ENCODE assay signal across 23 mouse cellular contexts in the genomic region with DNA sequence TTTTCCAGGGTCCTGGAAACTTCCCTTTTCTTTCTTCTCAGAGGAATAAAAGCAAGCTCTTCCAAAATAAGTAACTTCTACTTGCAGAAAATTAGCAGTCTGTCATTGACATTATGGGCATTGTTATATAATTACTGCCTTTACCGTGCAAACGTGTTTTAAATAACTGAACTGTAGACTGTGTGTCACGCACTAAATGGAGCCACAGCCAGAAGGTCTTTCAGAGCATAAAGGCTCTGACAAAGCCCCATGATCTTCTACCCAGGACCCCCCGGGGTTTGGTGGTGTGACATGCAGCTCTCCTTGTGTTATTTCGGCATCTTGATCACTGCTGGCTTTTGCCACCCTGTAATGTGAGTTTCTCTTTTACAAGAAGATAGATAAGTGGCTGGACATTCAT.
A peak's percentile ranks its signal among the peaks of the same experiment; 100 is the strongest.
DNase-seq lines count a peak whose midpoint lies in the region; ATAC-seq and TF ChIP-seq lines count a peak whose summit lies in the region.
"Had no signal": no experiment of that assay in that cellular context is flagged by ENCODE, and none has a peak within 500 bp of the region (broad histone marks: within the 10 kb centered on the region; RNA-seq: fewer than 3 reads in every experiment).

No protein-coding gene starts in this region.

- no peaks in the 10 kb centered on the region for H3K9me3 ChIP-seq in forebrain, embryonic 15.5 days
- no peaks in the 10 kb centered on the region for H3K9me3 ChIP-seq in forebrain, embryonic 12.5 days
- no peaks in the 10 kb centered on the region for H3K9me3 ChIP-seq in kidney, embryonic 15.5 days (replicated peaks)
- H3K9me3 ChIP-seq: heart, embryonic 12.5 days; heart, embryonic 15.5 days; hindbrain, embryonic 10.5 days; hindbrain, embryonic 13.5 days; intestine, embryonic 15.5 days had no signal

- H3K36me3 ChIP-seq in forebrain, embryonic 15.5 days, result no peaks in the 10 kb centered on the region
- no peaks in the 10 kb centered on the region for H3K36me3 ChIP-seq in forebrain, embryonic 12.5 days (replicated peaks)
- no peaks in the 10 kb centered on the region for H3K36me3 ChIP-seq in kidney, embryonic 15.5 days
- H3K36me3 ChIP-seq: heart, embryonic 12.5 days; heart, embryonic 15.5 days; hindbrain, embryonic 10.5 days; hindbrain, embryonic 13.5 days; intestine, embryonic 15.5 days had no signal

- no peak for TF ChIP-seq POLR2A in brain, embryonic 14.5 days (IDR thresholded peaks at IDR 0.05; ENCODE audit: borderline replicate concordance, extremely low read depth, insufficient read depth, insufficient read length, poor library complexity, severe bottlenecking)

- TF ChIP-seq CTCF in brain, embryonic 14.5 days (IDR thresholded peaks at IDR 0.05; ENCODE audit: borderline replicate concordance, extremely low read depth, insufficient read depth, insufficient read length), result no peak

- DNase-seq in heart, adult 11 months, result peak; percentile 41
- no peak for DNase-seq in heart, adult 18-20 months
- peak; percentile 31 for DNase-seq in brain, embryonic 14.5 days (ENCODE audit: low read depth)
- DNase-seq: adrenal gland, adult 2 months; adrenal gland, postnatal 25 days; cerebellum, adult 11 months; cerebellum, adult 8-10 months; cerebellum, postnatal 14 days; gastrocnemius, postnatal 25 days; heart, postnatal 10 days; heart, postnatal 36 days; kidney, adult 11 months; kidney, adult 8-10 months had no signal

- H3K4me3 ChIP-seq in forebrain, embryonic 15.5 days, result no peak overlapping the region
- no peak overlapping the region for H3K4me3 ChIP-seq in forebrain, embryonic 12.5 days (replicated peaks)
- no peak overlapping the region for H3K4me3 ChIP-seq in kidney, embryonic 15.5 days (replicated peaks)
- H3K4me3 ChIP-seq: heart, embryonic 12.5 days; heart, embryonic 15.5 days; hindbrain, embryonic 10.5 days; hindbrain, embryonic 13.5 days; intestine, embryonic 15.5 days had no signal

- H3K27ac ChIP-seq in forebrain, embryonic 15.5 days (replicated peaks), result 0 out of 2 replicates have a peak overlapping the region, but pooled peaks have one; percentile 15
- no peak overlapping the region for H3K27ac ChIP-seq in forebrain, embryonic 12.5 days
- H3K27ac ChIP-seq in kidney, embryonic 15.5 days, result no peak overlapping the region
- H3K27ac ChIP-seq: heart, embryonic 15.5 days; hindbrain, embryonic 10.5 days; hindbrain, embryonic 13.5 days; intestine, embryonic 15.5 days had no signal

- H3K27me3 ChIP-seq in forebrain, embryonic 15.5 days, result no peaks in the 10 kb centered on the region
- no peaks in the 10 kb centered on the region for H3K27me3 ChIP-seq in forebrain, embryonic 12.5 days
- H3K27me3 ChIP-seq in kidney, embryonic 15.5 days, result no peaks in the 10 kb centered on the region
- H3K27me3 ChIP-seq: heart, embryonic 12.5 days; heart, embryonic 15.5 days; intestine, embryonic 15.5 days had no signal

- 44% methylated on average over 5 of the region's 5 CpGs for WGBS in forebrain, embryonic 15.5 days
- WGBS in forebrain, embryonic 12.5 days, result 45% methylated on average over 5 of the region's 5 CpGs
- WGBS in kidney, embryonic 15.5 days, result 77% methylated on average over 5 of the region's 5 CpGs

- H3K4me2 ChIP-seq in forebrain, embryonic 15.5 days (replicated peaks), result no peak overlapping the region
- H3K4me2 ChIP-seq in forebrain, embryonic 12.5 days, result no peak overlapping the region
- no peak overlapping the region for H3K4me2 ChIP-seq in kidney, embryonic 15.5 days
- H3K4me2 ChIP-seq: heart, embryonic 12.5 days; heart, embryonic 15.5 days; hindbrain, embryonic 13.5 days; intestine, embryonic 15.5 days had no signal

- no peak for ATAC-seq in forebrain, embryonic 15.5 days (replicated peaks)
- no peak for ATAC-seq in forebrain, embryonic 12.5 days (ENCODE audit: low FRiP score)
- ATAC-seq in kidney, embryonic 15.5 days (replicated peaks; ENCODE audit: low FRiP score), result no peak
- ATAC-seq: CD4-positive, CD25-positive, alpha-beta regulatory T cell, adult 4 months; hindbrain, embryonic 16.5 days; intestine, embryonic 15.5 days had no signal

- H3K9ac ChIP-seq in forebrain, embryonic 15.5 days (replicated peaks), result no peak overlapping the region
- H3K9ac ChIP-seq in forebrain, embryonic 12.5 days, result no peak overlapping the region
- H3K9ac ChIP-seq in kidney, embryonic 15.5 days, result no peak overlapping the region
- H3K9ac ChIP-seq: heart, embryonic 12.5 days; heart, embryonic 15.5 days; hindbrain, embryonic 13.5 days; intestine, embryonic 15.5 days had no signal

- 0 out of 2 replicates have a peak, but pooled peaks cover 3% of the 10 kb centered on the region for H3K4me1 ChIP-seq in forebrain, embryonic 15.5 days
- no peaks in the 10 kb centered on the region; the same call in 1 of the 2 replicates for H3K4me1 ChIP-seq in forebrain, embryonic 12.5 days
- H3K4me1 ChIP-seq in kidney, embryonic 15.5 days, result no peaks in the 10 kb centered on the region
- H3K4me1 ChIP-seq: hindbrain, embryonic 10.5 days; hindbrain, embryonic 13.5 days; intestine, embryonic 15.5 days had no signal

Comparison
In these comparisons a context has a peak if more than half of its experiments do, and no peak if none do; other contexts are left out.
1. DNase-seq: peak in heart, adult 11 months (single experiment) and brain, embryonic 14.5 days (single experiment); none in heart, adult 18-20 months (0 of 2).